Mouse (Mus musculus) liver, embryonic 11.5 days (tissue): ENCODE measurements around the gene Pcsk6. TPM values are rescaled to one million over a fixed set of nuclear protein-coding genes. Genes with fewer than 3 reads are reported as not detected.

Experiments used
- ATAC-seq: fragments of 200-750 bp; cut with Nextera tagmentation; replicated peaks from 2 replicates; pipeline ENCODE4 v1.8.0; 2017; ENCODE audit warnings: moderate number of reproducible peaks, mild to moderate bottlenecking, moderate TSS enrichment, moderate library complexity; ENCODE audit not compliant: low FRiP score
- DNase-seq: peaks from one replicate; pipeline ENCODE4 v3.0.0-alpha.2; 2017; ENCODE audit warnings: low spot score
- H3K27ac ChIP-seq: fragments of 300-500 bp; sonication (generic); 2 replicates; pipeline ENCODE4 v1.5.1; 2014; ENCODE audit warnings: mild to moderate bottlenecking, low read depth, low read length, control low read depth
- H3K27me3 ChIP-seq: fragments of 300-500 bp; sonication (generic); replicated peaks from 2 replicates; pipeline ENCODE4 v1.6.1; 2014; ENCODE audit warnings: low read length, mixed read lengths; ENCODE audit not compliant: control insufficient read depth, insufficient read depth
- H3K36me3 ChIP-seq: fragments of 300-500 bp; sonication (generic); 2 replicates; pipeline ENCODE4 v1.6.1; 2014; ENCODE audit warnings: mild to moderate bottlenecking, low read length, moderate library complexity, mixed read lengths; ENCODE audit not compliant: control insufficient read depth, insufficient read depth
- H3K4me1 ChIP-seq: fragments of 300-500 bp; sonication (generic); replicated peaks from 2 replicates; pipeline ENCODE4 v1.6.1; 2014; ENCODE audit warnings: low read length, mixed read lengths; ENCODE audit not compliant: control insufficient read depth, insufficient read depth
- H3K4me2 ChIP-seq: fragments of 300-500 bp; sonication (generic); 2 replicates; pipeline ENCODE4 v1.6.1; 2014; ENCODE audit warnings: mild to moderate bottlenecking, control low read depth, moderate library complexity
- H3K4me3 ChIP-seq: fragments of 300-500 bp; sonication (generic); 2 replicates; pipeline ENCODE4 v1.5.1; 2014; ENCODE audit warnings: low read depth, low read length, control low read depth
- H3K9ac ChIP-seq: fragments of 300-500 bp; sonication (generic); 2 replicates; pipeline ENCODE4 v1.6.1; 2014; ENCODE audit warnings: low read depth, low read length, control low read depth
- H3K9me3 ChIP-seq: fragments of 300-500 bp; sonication (generic); 2 replicates; pipeline ENCODE4 v1.6.1; 2016; ENCODE audit warnings: low read length, inconsistent platforms, mixed read lengths; ENCODE audit not compliant: control insufficient read depth
- WGBS: fragments of 180-500 bp; shearing (Covaris S2); extraction: QIAGEN DNeasy Blood & Tissue Kit; methylation state at CpG from one replicate; pipeline ENCODE4 v1.1.7; 2014; 5-methylcytosine and 5-hydroxymethylcytosine counted together
- polyA plus RNA-seq: library from polyadenylated mRNA; unstranded; fragments of >200 nt; fragmentation: Nextera tagmentation; extraction: Ambion mirVana; gene quantifications from 2 replicates; pipeline ENCODE4 v1.2.1, GENCODE M21; 2014

The Pcsk6 gene
- polyA plus RNA-seq, 1 experiment from 2014 or later: 1.3 TPM

GRCm38 (mm10) chr7:65892264-65892828, 30.8 kb downstream of the Pcsk6 start:
- Histone ChIP-seq H3K36me3 (no peaks in the 10 kb centered on the region), H3K4me1 (no peaks in the 10 kb centered on the region), H3K27me3 (no peaks in the 10 kb centered on the region), H3K9ac (no peak overlapping the region), H3K9me3 (no peaks in the 10 kb centered on the region), H3K27ac (no peak overlapping the region), H3K4me3 (no peak overlapping the region), H3K4me2 (no peak overlapping the region)
- ATAC-seq (no peak), DNase-seq (no peak)
- 72% methylated on average over 9 of the region's 9 CpGs for WGBS

GRCm38 (mm10) chr7:65893546-65893945, 32.0 kb downstream of the Pcsk6 start:
- Histone ChIP-seq H3K27ac (no peak overlapping the region), H3K27me3 (no peaks in the 10 kb centered on the region), H3K4me2 (no peak overlapping the region), H3K4me1 (no peaks in the 10 kb centered on the region), H3K36me3 (no peaks in the 10 kb centered on the region), H3K4me3 (no peak overlapping the region), H3K9me3 (no peaks in the 10 kb centered on the region), H3K9ac (no peak overlapping the region)
- ATAC-seq: no peak
- no peak for DNase-seq
- 83% methylated on average over 10 of the region's 10 CpGs for WGBS

- H3K27me3 ChIP-seq: no peaks in the 10 kb centered on the region
- ATAC-seq (no peak), DNase-seq (no peak)
- H3K9ac ChIP-seq: no peak overlapping the region
- WGBS: 72% methylated on average over 5 of the region's 5 CpGs
- no peak overlapping the region for H3K4me3 ChIP-seq
- H3K27ac ChIP-seq: no peak overlapping the region
- H3K4me1 ChIP-seq: no peaks in the 10 kb centered on the region
- H3K9me3 ChIP-seq: no peaks in the 10 kb centered on the region
- H3K36me3 ChIP-seq: no peaks in the 10 kb centered on the region
- no peak overlapping the region for H3K4me2 ChIP-seq
Measured at GRCm38 (mm10) chr7:65895262-65895661, 33.7 kb downstream of the Pcsk6 start.

GRCm38 (mm10) chr7:65901231-65901630, 39.7 kb downstream of the Pcsk6 start:
- Histone ChIP-seq H3K27me3 (no peaks in the 10 kb centered on the region), H3K36me3 (no peaks in the 10 kb centered on the region), H3K4me3 (no peak overlapping the region), H3K4me2 (no peak overlapping the region), H3K9ac (no peak overlapping the region), H3K4me1 (peaks cover 2% of the 10 kb centered on the region; the same call in 1 of the 2 replicates), H3K27ac (no peak overlapping the region), H3K9me3 (no peaks in the 10 kb centered on the region)
- ATAC-seq (no peak), DNase-seq (no peak)
- 75% methylated on average over 11 of the region's 11 CpGs for WGBS

- WGBS: 39% methylated on average over 13 of the region's 13 CpGs
- Histone ChIP-seq H3K27me3 (no peaks in the 10 kb centered on the region), H3K4me3 (no peak overlapping the region), H3K9ac (no peak overlapping the region), H3K4me2 (no peak overlapping the region), H3K36me3 (no peaks in the 10 kb centered on the region), H3K4me1 (peaks cover 2% of the 10 kb centered on the region; the same call in 1 of the 2 replicates), H3K9me3 (no peaks in the 10 kb centered on the region), H3K27ac (no peak overlapping the region)
- DNase-seq: peak; percentile 36
- ATAC-seq: peak; percentile 53
Measured at GRCm38 (mm10) chr7:65902471-65903180, 41.1 kb downstream of the Pcsk6 start.

GRCm38 (mm10) chr7:65903456-65903855, 41.9 kb downstream of the Pcsk6 start:
- Histone ChIP-seq H3K4me3 (no peak overlapping the region), H3K9me3 (no peaks in the 10 kb centered on the region), H3K4me1 (peaks cover 2% of the 10 kb centered on the region; the same call in 1 of the 2 replicates), H3K27me3 (no peaks in the 10 kb centered on the region), H3K27ac (no peak overlapping the region), H3K36me3 (no peaks in the 10 kb centered on the region), H3K9ac (no peak overlapping the region), H3K4me2 (no peak overlapping the region)
- ATAC-seq (no peak), DNase-seq (no peak)
- WGBS: 74% methylated on average over 6 of the region's 6 CpGs

- 74% methylated on average over 9 of the region's 9 CpGs for WGBS
- no peaks in the 10 kb centered on the region for H3K27me3 ChIP-seq
- H3K9me3 ChIP-seq: no peaks in the 10 kb centered on the region
- ATAC-seq (no peak), DNase-seq (no peak)
- H3K9ac ChIP-seq: no peak overlapping the region
- H3K27ac ChIP-seq: no peak overlapping the region
- H3K4me3 ChIP-seq: no peak overlapping the region
- H3K4me2 ChIP-seq: no peak overlapping the region
- no peaks in the 10 kb centered on the region; the same call in 1 of the 2 replicates for H3K4me1 ChIP-seq
- no peaks in the 10 kb centered on the region for H3K36me3 ChIP-seq
Measured at GRCm38 (mm10) chr7:65906528-65907272, 45.2 kb downstream of the Pcsk6 start.

- ATAC-seq (no peak), DNase-seq (no peak)
- H3K27me3 ChIP-seq: no peaks in the 10 kb centered on the region; the same call in 1 of the 2 replicates
- no peaks in the 10 kb centered on the region for H3K36me3 ChIP-seq
- H3K4me2 ChIP-seq: no peak overlapping the region
- no peak overlapping the region for H3K27ac ChIP-seq
- H3K9me3 ChIP-seq: no peaks in the 10 kb centered on the region
- H3K4me3 ChIP-seq: no peak overlapping the region
- H3K9ac ChIP-seq: no peak overlapping the region
- WGBS: 82% methylated on average over 12 of the region's 12 CpGs
- no peaks in the 10 kb centered on the region for H3K4me1 ChIP-seq
Measured at GRCm38 (mm10) chr7:65909343-65910127, 48.0 kb downstream of the Pcsk6 start.
